Mouse (Mus musculus) bone marrow macrophage, adult 2 months (primary cell): Measurements from ENCODE around the gene Kcnip3.

Source experiments
- CTCF ChIP-seq: IDR thresholded peaks from 2 replicates; pipeline ENCODE4 v1.5.1; 2012; ENCODE audit warnings: low read depth, mild to moderate bottlenecking, low read length, moderate library complexity
- POLR2A ChIP-seq: IDR thresholded peaks from 2 replicates; pipeline ENCODE4 v1.6.1; 2012; ENCODE audit warnings: mild to moderate bottlenecking, low read depth, low read length, borderline replicate concordance

- TF ChIP-seq CTCF (no peak), POLR2A (no peak)
Observed at GRCm38 (mm10) chr2:127548342-127549074, 26.6 kb upstream of the Kcnip3 start.
